In genomic region chr4:137298406-137298805, GRCm38 (mm10) we compare ENCODE assay signal across 18 mouse cellular contexts. TPM values are rescaled to one million over a fixed set of nuclear protein-coding genes. Genes with fewer than 3 reads are reported as not detected.
A peak's percentile ranks its signal among the peaks of the same experiment; 100 is the strongest.
DNase-seq lines count a peak whose midpoint lies in the region; ATAC-seq lines count a peak whose summit lies in the region.
"Had no signal": no experiment of that assay in that cellular context is flagged by ENCODE, and none has a peak within 500 bp of the region (broad histone marks: within the 10 kb centered on the region; RNA-seq: fewer than 3 reads in every experiment).

No protein-coding gene starts in this region.

- H3K9me3 ChIP-seq in heart, embryonic 12.5 days (replicated peaks) = no peaks in the 10 kb centered on the region
- H3K9me3 ChIP-seq: embryonic facial prominence, embryonic 15.5 days; megakaryocyte, embryonic 14.5 days had no signal

- no peak for ATAC-seq in heart, embryonic 12.5 days (ENCODE audit: insufficient number of reproducible peaks, low FRiP score)
- no peak for ATAC-seq in monocyte, adult 5-6 weeks (replicated peaks; ENCODE audit: insufficient number of reproducible peaks, low FRiP score, low TSS enrichment, poor library complexity, severe bottlenecking)
- ATAC-seq: liver, postnatal 0 days; midbrain, embryonic 16.5 days had no signal

- H3K27me3 ChIP-seq in heart, embryonic 12.5 days (replicated peaks) = no peaks in the 10 kb centered on the region; the same call in 1 of the 2 replicates
- H3K27me3 ChIP-seq: CH12.LX; embryonic facial prominence, embryonic 15.5 days had no signal

- H3K4me1 ChIP-seq in heart, embryonic 12.5 days (replicated peaks) = peaks cover 20% of the 10 kb centered on the region

- H3K9ac ChIP-seq in heart, embryonic 12.5 days = no peak overlapping the region
- H3K9ac ChIP-seq: embryonic facial prominence, embryonic 15.5 days; liver, postnatal 0 days had no signal

- H3K4me3 ChIP-seq in heart, embryonic 12.5 days = no peak overlapping the region
- H3K4me3 ChIP-seq: embryonic facial prominence, embryonic 15.5 days; megakaryocyte, embryonic 14.5 days had no signal

- WGBS in heart, embryonic 12.5 days = 71% methylated on average over 8 of the region's 8 CpGs

- no peaks in the 10 kb centered on the region for H3K36me3 ChIP-seq in heart, embryonic 12.5 days
- H3K36me3 ChIP-seq: embryonic facial prominence, embryonic 15.5 days had no signal

- no peak overlapping the region for H3K27ac ChIP-seq in heart, embryonic 12.5 days (ENCODE audit: poor library complexity, severe bottlenecking)
- H3K27ac ChIP-seq: embryonic facial prominence, embryonic 15.5 days had no signal

- DNase-seq in heart, adult 11 months = peak; percentile 98
- DNase-seq in lung, postnatal 10 days = peak; percentile 69
- no peak for DNase-seq in lung, postnatal 25 days (ENCODE audit: low spot score)
- DNase-seq in gastrocnemius, postnatal 10 days = peak; percentile 48
- DNase-seq in heart, postnatal 4 days = peak; percentile 67
- DNase-seq in embryo, embryonic 9.5 days (ENCODE audit: extremely low spot score) = no peak
- DNase-seq: adrenal gland, adult 8-10 months; kidney, adult 18-20 months; liver; liver, postnatal 0 days; right cerebral cortex, postnatal 14 days; thymus, postnatal 25 days had no signal

- H3K4me2 ChIP-seq in heart, embryonic 12.5 days = no peak overlapping the region
- H3K4me2 ChIP-seq: embryonic facial prominence, embryonic 15.5 days had no signal

RNA-seq across cellular contexts. Expression of gene Wnt4, which starts 21.1 kb away (rescaled TPM):
- polyA plus RNA-seq in heart, embryonic 12.5 days (2016; fragmentation: Nextera tagmentation; extraction: Ambion mirVana) = 2.7 and 3.1 TPM in 2 replicates
- 10 to 100 TPM; 15.9 to 17.2 TPM for total RNA-seq in gastrocnemius, postnatal 10 days (2021)
- under 1 TPM; 0.76 to 0.88 TPM for total RNA-seq in heart, postnatal 4 days (2021)
- total RNA-seq in monocyte, adult 5-6 weeks (2017) = not detected in 3 replicates
- total RNA-seq: CH12.LX had no signal

RNA-seq across cellular contexts. Expression of gene Cdc42, which starts 59.1 kb away (rescaled TPM):
- polyA plus RNA-seq in heart, embryonic 12.5 days (2016; fragmentation: Nextera tagmentation; extraction: Ambion mirVana) = 528 and 544 TPM in 2 replicates
- 100 to 1,000 TPM; 256 to 266 TPM for total RNA-seq in gastrocnemius, postnatal 10 days (2021)
- 100 to 1,000 TPM; 276 to 285 TPM for total RNA-seq in heart, postnatal 4 days (2021)
- 966 to 1,065 TPM (median 980 TPM) in 3 replicates for total RNA-seq in monocyte, adult 5-6 weeks (2017)

Comparison
In these comparisons a context has a peak if more than half of its experiments do, and no peak if none do; other contexts are left out.
1. DNase-seq: peak in heart, adult 11 months (single experiment), lung, postnatal 10 days (single experiment), gastrocnemius, postnatal 10 days (single experiment) and heart, postnatal 4 days (single experiment); none in lung, postnatal 25 days (single experiment) and embryo, embryonic 9.5 days (single experiment).
2. RNA of gene Wnt4, which starts 21.1 kb away (total RNA-seq): 15.9 to 17.2 TPM in gastrocnemius, postnatal 10 days; 0.76 to 0.88 TPM in heart, postnatal 4 days and not detected in monocyte, adult 5-6 weeks; every median in the first group is over 4 times any median in the second.